Mouse (Mus musculus) ZHBTc4 (cell line): ENCODE measurements around the gene 4930415O20Rik.
A peak's percentile ranks its signal among the peaks of the same experiment; 100 is the strongest.

Experiments
- DNase-seq: peaks from one replicate; pipeline ENCODE4 v3.0.0-alpha.2; 2011; ENCODE audit warnings: low read depth, low spot score

The 4930415O20Rik gene

DNA sequence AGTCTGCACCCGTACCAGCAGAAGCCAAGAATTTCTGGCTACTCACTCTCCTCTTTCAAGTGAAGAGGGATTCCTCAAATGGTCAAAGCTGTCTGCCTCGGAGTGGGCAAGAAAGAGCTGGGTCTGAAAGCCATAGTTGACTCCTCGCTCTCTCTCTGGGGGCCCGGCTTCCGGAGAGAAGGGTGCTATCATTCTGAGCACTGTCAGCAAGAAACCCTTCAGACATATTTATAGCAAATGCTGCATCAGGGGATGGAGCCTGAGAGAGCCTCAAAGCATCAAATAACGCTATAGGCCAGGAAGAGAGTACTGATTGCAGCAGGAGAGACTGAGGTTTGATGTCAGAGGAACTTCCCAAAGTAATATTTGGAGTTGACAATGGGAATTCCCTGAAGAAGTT is 58.7 kb downstream of the 4930415O20Rik start:
- DNase-seq: no peak

DNA sequence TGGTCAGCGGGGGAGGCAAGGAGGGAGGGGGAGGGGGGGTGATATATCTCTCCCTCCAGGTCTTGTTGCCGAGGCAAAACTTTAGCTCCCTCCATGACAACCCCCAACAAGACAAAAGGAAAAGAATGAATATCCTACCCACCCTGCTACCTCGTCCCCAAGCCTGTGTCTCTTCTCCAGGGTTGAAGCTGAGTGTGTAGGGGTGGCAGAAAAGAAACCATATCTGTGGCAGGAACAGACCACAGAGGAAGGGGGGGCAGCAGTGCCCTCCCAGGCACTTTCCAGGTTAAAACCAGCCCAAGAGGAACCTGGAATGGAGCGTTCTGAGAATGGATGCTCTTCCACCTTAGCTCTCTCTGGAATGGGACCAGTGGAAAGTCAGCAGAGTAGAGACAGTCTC is 59.7 kb downstream of the 4930415O20Rik start, which contains the start of gene Cacnb3:
Gene Cacnb3, plus strand, starts transcription at position 301 of the 400 bp plus-strand sequence.
- no peak for DNase-seq

DNA sequence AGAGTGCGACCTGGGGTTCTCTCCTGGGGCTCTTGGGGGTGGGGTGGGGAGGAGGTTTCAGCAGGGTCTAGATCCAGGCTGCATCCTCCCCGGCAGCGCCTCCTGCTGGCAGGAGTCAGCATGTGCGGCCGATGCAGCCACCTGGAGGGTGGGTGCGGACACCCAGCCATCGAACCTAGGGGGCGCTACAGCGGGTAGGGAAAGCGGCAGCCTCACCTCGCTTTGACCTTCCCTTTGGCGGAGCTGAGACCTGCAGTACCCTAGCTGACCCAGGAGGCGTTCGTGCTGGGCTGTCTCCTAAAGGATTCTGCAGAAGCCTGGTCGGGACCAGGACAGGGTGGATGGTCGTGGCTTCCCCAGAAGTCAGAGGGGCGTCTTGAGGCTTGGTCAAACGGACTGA is 60.7 kb downstream of the 4930415O20Rik start:
- peak; percentile 97 for DNase-seq

DNA sequence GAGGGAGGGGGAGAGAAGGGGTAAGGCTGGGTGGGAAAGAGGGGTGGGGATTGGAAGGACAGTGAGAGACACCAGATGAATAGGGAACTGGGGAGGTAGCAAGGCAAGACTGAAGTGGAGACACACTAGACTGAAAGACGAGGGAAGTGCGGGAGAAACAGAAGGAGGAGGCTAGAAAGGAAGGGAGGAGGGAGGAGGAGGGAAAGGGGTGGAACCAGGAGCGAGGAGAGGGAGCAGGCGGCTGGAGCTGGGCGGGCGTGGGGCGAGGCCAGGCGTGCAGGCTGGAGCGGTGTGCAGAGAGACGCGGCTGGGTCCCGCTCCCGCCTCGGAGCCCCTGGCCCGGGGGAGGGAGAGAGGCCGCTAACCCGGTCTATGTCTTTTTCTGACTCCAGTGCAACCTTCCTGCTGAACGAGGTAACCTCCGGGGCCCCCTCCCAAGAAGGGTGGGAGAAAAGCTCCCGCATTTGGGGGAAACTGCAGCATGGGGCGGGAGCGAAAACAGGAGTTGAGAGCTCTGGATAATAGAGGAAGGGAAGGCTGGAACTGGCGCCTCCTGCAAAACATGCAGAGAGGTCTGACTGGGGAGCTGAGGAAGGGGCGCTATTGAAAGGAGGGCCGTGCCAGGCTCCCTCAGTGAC is 61.4 kb downstream of the 4930415O20Rik start:
- peak; percentile 76 for DNase-seq

DNA sequence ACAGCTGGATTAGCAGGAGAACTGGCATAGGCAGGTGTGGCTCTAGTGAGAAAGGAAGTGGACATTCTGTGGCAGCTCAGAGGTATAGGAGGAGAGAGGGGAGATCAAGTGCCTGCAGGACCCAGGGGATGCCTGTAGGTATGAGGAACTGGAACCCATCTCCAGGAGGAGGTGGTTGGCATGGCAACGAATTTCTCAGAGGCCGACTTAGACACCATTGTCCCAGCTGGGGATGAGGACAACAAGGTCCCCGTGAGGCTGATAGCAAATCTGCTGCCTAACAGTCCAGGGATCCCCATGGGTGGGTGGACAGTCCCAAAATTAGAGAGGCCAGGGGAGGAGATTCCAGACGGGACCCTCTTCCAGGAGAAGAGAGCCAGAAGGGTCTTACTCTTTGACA is 62.1 kb downstream of the 4930415O20Rik start:
- no peak for DNase-seq

DNA sequence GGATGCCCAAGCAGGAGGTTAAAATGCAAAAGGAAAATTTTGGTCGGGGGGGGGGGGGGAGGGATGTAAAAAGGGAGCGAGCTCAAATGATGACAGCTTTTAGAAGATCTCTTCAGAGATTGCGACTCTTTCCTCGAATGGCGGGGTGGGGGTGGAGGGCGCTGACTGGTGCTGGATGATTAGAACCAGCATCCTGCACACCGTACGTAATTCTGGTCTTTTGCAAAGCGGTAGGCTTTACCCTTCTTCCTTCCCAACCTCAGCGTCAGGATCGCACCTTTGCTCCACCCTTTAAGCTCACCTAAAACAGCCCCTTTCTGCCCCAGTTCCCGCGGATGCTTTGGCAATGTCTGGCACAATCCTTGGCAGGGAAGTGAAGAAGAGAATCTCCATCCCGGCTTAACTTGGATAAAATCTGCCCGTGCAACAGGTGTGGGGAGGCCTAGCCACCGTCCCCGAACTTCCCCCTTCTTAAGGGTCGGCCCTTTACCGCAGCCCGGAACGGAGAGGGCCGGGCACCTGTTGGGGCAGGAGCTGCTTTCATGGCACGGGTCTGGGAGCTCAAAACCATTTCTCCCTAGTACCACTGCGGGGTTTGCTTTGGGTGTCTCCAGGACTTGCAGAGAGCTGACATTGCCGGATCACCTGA is 63.1 kb downstream of the 4930415O20Rik start:
- no peak for DNase-seq

DNA sequence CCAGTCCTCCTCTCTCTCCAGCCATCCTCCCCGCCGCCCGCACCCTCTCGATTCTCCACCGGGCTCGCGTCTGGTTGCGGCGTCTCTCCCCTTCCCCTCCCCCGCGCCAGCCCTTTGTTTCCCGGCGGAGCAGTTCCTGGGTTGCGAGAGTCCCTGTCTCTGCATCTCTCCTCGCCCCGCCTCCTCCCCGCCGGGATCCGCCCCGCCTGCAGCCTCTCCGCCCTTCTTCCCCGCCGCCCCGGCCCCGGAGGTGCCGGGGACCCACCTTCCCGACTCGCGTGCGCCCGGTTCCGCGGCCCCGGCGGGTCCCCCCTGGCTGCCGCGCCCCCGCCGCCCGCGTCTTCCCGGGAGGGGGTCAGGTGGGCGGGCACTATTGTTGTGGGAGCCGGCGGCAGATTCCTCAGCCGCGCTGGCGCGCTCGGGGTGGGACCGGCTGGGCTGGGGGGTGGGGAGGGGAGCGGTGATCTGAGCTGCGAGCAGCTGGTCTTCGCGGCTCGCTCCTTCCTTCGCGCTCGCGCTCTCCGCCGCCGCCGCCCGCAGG is 63.8 kb downstream of the 4930415O20Rik start:
- peak; percentile 93 for DNase-seq

DNA sequence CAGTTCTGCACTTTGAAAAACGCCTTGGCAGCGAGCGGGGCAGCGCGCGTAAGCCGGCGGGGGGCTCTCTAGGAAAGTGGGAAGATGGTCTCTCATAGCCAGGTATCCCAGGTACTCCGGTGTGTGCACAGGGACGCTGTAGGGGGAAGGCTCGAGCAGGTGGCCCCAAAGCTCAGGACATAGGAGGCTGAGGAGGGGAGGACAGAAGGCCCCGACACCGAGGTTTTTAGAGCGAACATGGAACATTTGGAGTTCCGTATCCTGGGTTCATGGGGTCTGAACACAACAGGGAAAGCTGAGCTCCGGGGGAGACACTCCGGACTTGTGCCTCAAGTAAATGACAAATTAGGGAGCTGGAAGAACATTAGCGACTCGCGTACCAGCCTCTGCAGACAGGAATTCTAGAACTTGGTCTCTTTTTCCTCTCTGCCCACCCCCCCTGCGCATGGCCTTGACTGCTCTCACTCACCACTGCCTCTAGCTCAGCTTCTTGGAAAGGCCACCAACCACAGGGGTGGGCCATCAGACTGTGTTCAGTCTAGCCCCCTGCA is 64.6 kb downstream of the 4930415O20Rik start:
- DNase-seq: no peak

DNA sequence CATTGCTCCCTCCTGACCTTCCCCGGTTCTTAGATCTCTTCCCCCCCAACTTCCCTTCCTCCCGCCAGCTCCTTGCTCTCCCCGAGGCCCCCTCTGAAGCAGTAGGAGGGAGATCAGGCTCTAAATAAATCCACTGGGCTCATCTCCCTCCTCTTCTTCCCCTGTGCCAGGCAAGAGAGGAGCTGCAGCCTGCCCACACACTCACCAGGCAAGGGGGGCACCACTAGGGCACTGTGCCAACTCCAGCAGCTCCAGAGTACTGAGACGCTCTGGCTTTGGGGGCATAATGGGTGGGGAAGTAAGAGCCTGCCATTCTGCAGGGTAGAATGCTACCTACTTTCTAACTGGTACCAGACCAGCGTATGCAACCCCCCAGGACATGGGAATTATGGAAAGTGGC is 65.7 kb downstream of the 4930415O20Rik start:
- no peak for DNase-seq

DNA sequence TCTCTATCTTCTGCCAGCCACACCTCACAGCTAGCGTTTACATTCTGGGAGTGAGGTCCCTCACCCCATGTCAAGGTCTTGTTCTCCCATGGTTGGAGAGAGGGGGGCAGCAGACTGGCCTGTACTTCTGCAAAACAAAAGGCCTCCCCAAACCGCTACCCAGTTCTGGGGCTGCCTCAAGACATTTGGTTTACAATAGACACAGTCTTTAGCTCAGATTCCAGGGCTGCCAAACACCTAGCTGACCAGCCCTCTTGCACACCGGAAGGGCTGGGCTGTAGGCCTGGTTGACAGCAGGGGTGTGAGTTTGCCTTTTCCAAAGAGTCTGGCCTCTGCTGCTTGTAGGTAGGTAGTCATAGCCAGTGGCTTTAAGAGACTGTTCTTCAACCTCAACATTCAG is 66.4 kb downstream of the 4930415O20Rik start:
- DNase-seq: no peak
